Mouse (Mus musculus) regulatory T cell (primary cell): ENCODE results near the gene Igll1.

Experiments used
- in situ Hi-C: fragments of 300-600 bp; cut with MboI, MseI; formaldehyde crosslinking; loops from one replicate; pipeline ENCODE4 v1.15.1; 2025; ENCODE audit warnings: high pct_unique_total_duplicates

Gene Igll1

GRCm38 (mm10) chr16:16855541-16855940 is 8.2 kb downstream of the Igll1 start:
- in situ Hi-C loops = no loop called here

- in situ Hi-C loops = no loop called here
These were observed 8.9 kb downstream of the Igll1 start for GRCm38 (mm10) chr16:16854836-16855235.

- in situ Hi-C loops = no loop called here
These were observed 11.4 kb downstream of the Igll1 start for GRCm38 (mm10) chr16:16852411-16852810.

- in situ Hi-C loops = no loop called here
These were observed 14.6 kb downstream of the Igll1 start for GRCm38 (mm10) chr16:16849196-16849595.

GRCm38 (mm10) chr16:16829671-16830070 is 34.1 kb downstream of the Igll1 start:
- in situ Hi-C loops = no loop called here

GRCm38 (mm10) chr16:16828757-16829615 is 34.8 kb downstream of the Igll1 start, which contains the start of gene Spag6l:
Gene Spag6l (minus strand): TSS chr16:16829456.
- in situ Hi-C loops = no loop called here

GRCm38 (mm10) chr16:16826223-16826622 is 37.6 kb downstream of the Igll1 start:
- in situ Hi-C loops = no loop called here

GRCm38 (mm10) chr16:16825476-16825875 is 38.3 kb downstream of the Igll1 start:
- in situ Hi-C loops = no loop called here
